Mouse (Mus musculus) midbrain, embryonic 14.5 days (tissue): ENCODE data around the gene Ikzf3. TPM values are rescaled to one million over a fixed set of nuclear protein-coding genes. Genes with fewer than 3 reads are reported as not detected.

Source experiments
- ATAC-seq: fragments of 200-750 bp; cut with Nextera tagmentation; 2 replicates; pipeline ENCODE4 v1.8.0; 2017; ENCODE audit warnings: moderate number of reproducible peaks, moderate library complexity; ENCODE audit not compliant: low FRiP score, low TSS enrichment
- DNase-seq: peaks from one replicate; pipeline ENCODE4 v3.0.0-alpha.2; 2015
- H3K27ac ChIP-seq: fragments of 300-500 bp; sonication (generic); replicated peaks from 2 replicates; pipeline ENCODE4 v1.5.1; 2014; ENCODE audit warnings: mild to moderate bottlenecking, low read depth, low read length, moderate library complexity
- H3K27me3 ChIP-seq: fragments of 300-500 bp; sonication (generic); 2 replicates; pipeline ENCODE4 v1.6.1; 2014; ENCODE audit warnings: low read length, control low read depth, mixed read lengths; ENCODE audit not compliant: control insufficient read depth, insufficient read depth
- H3K36me3 ChIP-seq: fragments of 300-500 bp; sonication (generic); 2 replicates; pipeline ENCODE4 v1.6.1; 2014; ENCODE audit warnings: low read length, control low read depth; ENCODE audit not compliant: control insufficient read depth, insufficient read depth
- H3K4me1 ChIP-seq: fragments of 300-500 bp; sonication (generic); 2 replicates; pipeline ENCODE4 v1.6.1; 2014; ENCODE audit warnings: mild to moderate bottlenecking, antibody characterized with exemption, low read length, control low read depth; ENCODE audit not compliant: control insufficient read depth, insufficient read depth
- H3K4me2 ChIP-seq: fragments of 300-500 bp; sonication (generic); 2 replicates; pipeline ENCODE4 v1.6.1; 2014; ENCODE audit warnings: mild to moderate bottlenecking, low read length, moderate library complexity
- H3K4me3 ChIP-seq: fragments of 300-500 bp; sonication (generic); replicated peaks from 2 replicates; pipeline ENCODE4 v1.5.1; 2014; ENCODE audit warnings: low read depth, low read length
- H3K9ac ChIP-seq: fragments of 300-500 bp; sonication (generic); replicated peaks from 2 replicates; pipeline ENCODE4 v1.6.1; 2014; ENCODE audit warnings: mild to moderate bottlenecking, low read length, moderate library complexity
- H3K9me3 ChIP-seq: fragments of 300-500 bp; sonication (generic); 2 replicates; pipeline ENCODE4 v1.6.1; 2016; ENCODE audit warnings: low read length, control low read depth, mixed read lengths; ENCODE audit not compliant: control insufficient read depth
- WGBS: fragments of 180-500 bp; shearing (Covaris S2); extraction: QIAGEN DNeasy Blood & Tissue Kit; methylation state at CpG from one replicate; pipeline ENCODE4 v1.1.7; 2014; 5-methylcytosine and 5-hydroxymethylcytosine counted together
- polyA plus RNA-seq: library from polyadenylated mRNA; unstranded; fragments of >200 nt; fragmentation: Nextera tagmentation; extraction: Ambion mirVana; gene quantifications from 2 replicates; pipeline ENCODE4 v1.2.1, GENCODE M21; 2014

Ikzf3 gene
- polyA plus RNA-seq, 1 experiment from 2014 or later, result not detected

DNA sequence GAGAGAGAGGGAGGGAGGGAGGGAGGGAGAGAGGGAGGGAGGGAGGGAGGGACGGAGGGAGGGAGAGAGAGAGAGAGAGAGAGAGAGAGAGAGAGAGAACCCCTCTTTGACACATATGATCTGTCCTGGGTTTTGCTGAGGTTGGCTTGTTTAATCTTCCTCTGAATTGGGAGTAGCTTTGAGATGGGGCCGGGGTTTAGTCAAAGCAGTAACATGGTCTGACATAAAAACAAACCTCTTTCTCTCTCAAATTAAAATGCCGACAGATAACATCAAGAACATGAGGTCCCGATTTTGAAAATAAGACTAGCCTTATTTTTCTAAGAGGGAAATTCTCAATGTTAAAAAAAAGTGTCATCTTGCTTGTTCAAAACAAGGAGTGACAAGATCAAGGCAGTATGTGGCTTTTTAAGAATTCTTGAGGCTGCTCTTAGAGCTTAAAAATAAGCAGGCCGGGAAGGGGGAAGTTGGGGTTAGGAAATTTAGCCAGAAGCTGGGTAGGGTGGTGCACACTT is 58.2 kb downstream of the Ikzf3 start:
- H3K27me3 ChIP-seq, result no peaks in the 10 kb centered on the region
- no peaks in the 10 kb centered on the region for H3K9me3 ChIP-seq
- ATAC-seq (no peak), DNase-seq (no peak)
- H3K9ac ChIP-seq, result no peak overlapping the region
- no peak overlapping the region for H3K4me2 ChIP-seq
- 78% methylated on average over 5 of the region's 5 CpGs for WGBS
- no peaks in the 10 kb centered on the region for H3K4me1 ChIP-seq
- no peaks in the 10 kb centered on the region for H3K36me3 ChIP-seq
- no peak overlapping the region for H3K4me3 ChIP-seq
- no peak overlapping the region for H3K27ac ChIP-seq

DNA sequence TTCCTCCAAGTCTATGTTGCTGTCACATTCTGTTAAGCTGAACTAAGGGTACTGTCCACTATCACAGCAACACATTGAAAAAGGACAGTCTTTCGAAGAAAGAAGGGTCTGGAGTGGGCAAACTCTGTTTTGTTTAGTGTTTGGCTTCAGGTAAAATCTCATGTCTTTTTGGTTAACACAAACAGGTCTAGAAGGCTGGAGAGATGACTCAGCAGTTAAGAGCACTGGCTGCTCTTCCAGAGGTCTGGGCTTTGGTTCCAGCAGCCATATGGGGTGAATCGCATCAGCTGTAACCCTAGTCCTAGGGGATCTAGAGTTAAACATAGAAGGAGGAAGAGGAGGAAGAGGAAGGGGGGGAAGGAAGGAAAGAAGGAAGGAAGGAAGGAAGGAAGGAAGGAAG is 60.1 kb downstream of the Ikzf3 start:
- 89% methylated on average over 2 of the region's 2 CpGs for WGBS
- ATAC-seq (no peak), DNase-seq (no peak)
- Histone ChIP-seq H3K4me3 (no peak overlapping the region), H3K27me3 (no peaks in the 10 kb centered on the region), H3K4me2 (no peak overlapping the region), H3K4me1 (no peaks in the 10 kb centered on the region), H3K9me3 (no peaks in the 10 kb centered on the region), H3K27ac (no peak overlapping the region), H3K36me3 (no peaks in the 10 kb centered on the region), H3K9ac (no peak overlapping the region)

GRCm38 (mm10) chr11:98482067-98482466 is 63.8 kb downstream of the Ikzf3 start:
- no peaks in the 10 kb centered on the region for H3K4me1 ChIP-seq
- H3K27me3 ChIP-seq, result no peaks in the 10 kb centered on the region
- H3K4me2 ChIP-seq, result no peak overlapping the region
- WGBS, result 84% methylated on average over 10 of the region's 10 CpGs
- H3K9me3 ChIP-seq, result no peaks in the 10 kb centered on the region
- DNase-seq (no peak), ATAC-seq (no peak)
- no peak overlapping the region for H3K27ac ChIP-seq
- no peaks in the 10 kb centered on the region for H3K36me3 ChIP-seq
- H3K4me3 ChIP-seq, result no peak overlapping the region
- H3K9ac ChIP-seq, result no peak overlapping the region

GRCm38 (mm10) chr11:98481231-98481630 is 64.6 kb downstream of the Ikzf3 start:
- Histone ChIP-seq H3K4me2 (no peak overlapping the region), H3K27ac (no peak overlapping the region), H3K27me3 (no peaks in the 10 kb centered on the region), H3K4me1 (no peaks in the 10 kb centered on the region), H3K9ac (no peak overlapping the region), H3K9me3 (no peaks in the 10 kb centered on the region), H3K4me3 (no peak overlapping the region), H3K36me3 (no peaks in the 10 kb centered on the region)
- DNase-seq (no peak), ATAC-seq (no peak)
- 74% methylated on average over 6 of the region's 6 CpGs for WGBS

- no peak overlapping the region for H3K4me2 ChIP-seq
- 91% methylated on average over 12 of the region's 12 CpGs for WGBS
- H3K27me3 ChIP-seq, result no peaks in the 10 kb centered on the region
- no peak overlapping the region for H3K4me3 ChIP-seq
- no peaks in the 10 kb centered on the region for H3K9me3 ChIP-seq
- no peaks in the 10 kb centered on the region for H3K36me3 ChIP-seq
- no peak overlapping the region for H3K9ac ChIP-seq
- H3K27ac ChIP-seq, result no peak overlapping the region
- DNase-seq (no peak), ATAC-seq (no peak)
- no peaks in the 10 kb centered on the region for H3K4me1 ChIP-seq
These were observed 65.8 kb downstream of the Ikzf3 start for GRCm38 (mm10) chr11:98479940-98480497.

- Histone ChIP-seq H3K4me3 (no peak overlapping the region), H3K27me3 (no peaks in the 10 kb centered on the region), H3K4me2 (no peak overlapping the region), H3K9ac (no peak overlapping the region), H3K27ac (no peak overlapping the region), H3K4me1 (no peaks in the 10 kb centered on the region), H3K9me3 (no peaks in the 10 kb centered on the region), H3K36me3 (no peaks in the 10 kb centered on the region)
- no peak for DNase-seq
- 85% methylated on average over 13 of the region's 13 CpGs for WGBS
- no peak for ATAC-seq
These were observed 66.5 kb downstream of the Ikzf3 start for GRCm38 (mm10) chr11:98479026-98479939.

DNA sequence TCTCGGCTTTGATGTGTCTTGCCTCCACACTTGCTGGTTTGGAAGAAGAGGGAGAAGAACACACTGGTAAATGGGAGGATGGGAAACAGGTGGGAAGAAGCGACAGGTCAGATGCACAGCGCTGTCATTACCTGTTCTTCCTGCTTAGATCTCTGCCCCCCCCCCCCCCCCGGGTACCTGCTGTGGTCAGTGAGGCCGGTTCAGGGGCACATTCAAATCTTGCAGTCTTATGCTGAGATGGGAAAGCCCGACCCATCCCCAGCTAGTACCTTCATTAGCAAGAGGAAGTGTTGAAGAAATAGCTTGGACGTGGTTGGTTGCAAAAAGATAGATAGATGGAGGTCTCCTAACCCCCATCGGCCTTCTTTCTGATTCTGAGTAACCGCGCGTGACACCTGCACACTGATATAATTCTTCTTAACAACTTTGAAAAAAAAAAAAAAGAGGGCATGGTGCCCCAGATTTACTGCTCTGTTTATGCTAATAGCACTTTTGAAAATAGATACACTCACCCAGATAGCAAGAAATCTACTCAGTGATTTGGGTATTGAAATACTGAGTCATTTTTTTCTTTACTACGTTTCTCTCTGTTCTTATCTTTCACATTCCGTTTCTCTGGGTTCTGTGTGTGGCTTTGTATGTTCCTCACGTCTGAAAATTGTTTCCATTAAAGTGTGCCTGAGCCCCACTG is 68.7 kb downstream of the Ikzf3 start:
- Histone ChIP-seq H3K4me3 (no peak overlapping the region), H3K27ac (no peak overlapping the region), H3K4me1 (0 out of 2 replicates have a peak, but pooled peaks cover 4% of the 10 kb centered on the region), H3K36me3 (no peaks in the 10 kb centered on the region), H3K27me3 (no peaks in the 10 kb centered on the region), H3K4me2 (no peak overlapping the region), H3K9me3 (no peaks in the 10 kb centered on the region), H3K9ac (no peak overlapping the region)
- ATAC-seq, result no peak
- WGBS, result 75% methylated on average over 14 of the region's 14 CpGs
- DNase-seq, result no peak

- H3K4me2 ChIP-seq, result no peak overlapping the region
- DNase-seq (no peak), ATAC-seq (no peak)
- H3K9ac ChIP-seq, result no peak overlapping the region
- H3K36me3 ChIP-seq, result no peaks in the 10 kb centered on the region
- 89% methylated on average over 4 of the region's 4 CpGs for WGBS
- H3K4me3 ChIP-seq, result no peak overlapping the region
- no peaks in the 10 kb centered on the region for H3K27me3 ChIP-seq
- 0 out of 2 replicates have a peak, but pooled peaks cover 4% of the 10 kb centered on the region for H3K4me1 ChIP-seq
- H3K27ac ChIP-seq, result no peak overlapping the region
- H3K9me3 ChIP-seq, result no peaks in the 10 kb centered on the region
These were observed 69.4 kb downstream of the Ikzf3 start for GRCm38 (mm10) chr11:98476434-98476807.
